Mouse (Mus musculus) ES-Bruce4 (cell line): ENCODE measurements around the gene Slc35b1.

Source experiments
- CTCF ChIP-seq: IDR thresholded peaks from one replicate; pipeline ENCODE4 v1.8.1; 2011; ENCODE audit warnings: low read depth, low read length
- EP300 ChIP-seq: IDR thresholded peaks from 2 replicates; pipeline ENCODE4 v1.6.1; 2011; ENCODE audit warnings: low read depth, low read length; ENCODE audit not compliant: insufficient read depth
- POLR2A ChIP-seq: IDR thresholded peaks from one replicate; pipeline ENCODE4 v1.8.1; 2011; ENCODE audit warnings: low read length; ENCODE audit not compliant: insufficient read depth

GRCm38 (mm10) chr11:95379552-95379951 lies 4.9 kb upstream of the Slc35b1 start:
- no peak for TF ChIP-seq POLR2A
- TF ChIP-seq CTCF = no peak
- no peak for TF ChIP-seq EP300
